Mouse (Mus musculus) small intestine, adult 2 months (tissue): ENCODE data around the gene Bag5. TPM values are rescaled to one million over a fixed set of nuclear protein-coding genes. Genes with fewer than 3 reads are reported as not detected.
A peak's percentile ranks its signal among the peaks of the same experiment; 100 is the strongest.
"Not testable (repeated sequence)": the region's sequence is repeated elsewhere in the genome, so short reads cannot be mapped to it uniquely, and the experiment has no call there.

Experiments
- H3K27ac ChIP-seq: fragments of 200-500 bp; 2 replicates; pipeline ENCODE4 v1.5.1; 2012; ENCODE audit warnings: low read depth, low read length, control low read depth, inconsistent platforms; ENCODE audit not compliant: insufficient read depth
- H3K27me3 ChIP-seq: fragments of 200-500 bp; 2 replicates; pipeline ENCODE4 v1.6.1; 2012; ENCODE audit warnings: mild to moderate bottlenecking, moderate library complexity, low read length, inconsistent platforms; ENCODE audit not compliant: control insufficient read depth, insufficient read depth
- H3K36me3 ChIP-seq: fragments of 200-500 bp; 2 replicates; pipeline ENCODE4 v1.6.1; 2012; ENCODE audit warnings: mild to moderate bottlenecking, low read length, control low read depth, inconsistent platforms; ENCODE audit not compliant: control insufficient read depth, insufficient read depth
- H3K4me1 ChIP-seq: fragments of 200-500 bp; 2 replicates; pipeline ENCODE4 v1.6.1; 2012; ENCODE audit warnings: low read length, inconsistent platforms, mixed read lengths; ENCODE audit not compliant: control insufficient read depth, insufficient read depth, insufficient read length
- H3K4me3 ChIP-seq: fragments of 200-500 bp; 2 replicates; pipeline ENCODE4 v1.5.1; 2012; ENCODE audit warnings: low read depth, mild to moderate bottlenecking, control low read depth, inconsistent platforms, low read length, moderate library complexity
- CTCF ChIP-seq: fragments of 200-500 bp; IDR thresholded peaks from 2 replicates; pipeline ENCODE4 v1.5.1; 2012; ENCODE audit warnings: low read depth, mild to moderate bottlenecking, control low read depth, inconsistent platforms, low read length, moderate library complexity, mixed read lengths; ENCODE audit not compliant: insufficient replicate concordance, insufficient read length; ENCODE audit errors: extremely low read depth
- POLR2A ChIP-seq: fragments of 200-500 bp; IDR thresholded peaks from 2 replicates; pipeline ENCODE4 v1.6.1; 2012; ENCODE audit warnings: low read depth, mild to moderate bottlenecking, control low read depth, inconsistent platforms, low read length, moderate library complexity
- WGBS: fragments of 180-500 bp; shearing (Covaris S2); methylation state at CpG from one replicate; pipeline ENCODE4 v1.1.7; 2018; 5-methylcytosine and 5-hydroxymethylcytosine counted together
- polyA plus RNA-seq: library from polyadenylated mRNA; depleted of rRNA; stranded (reverse); fragments of >200 nt; gene quantifications from 2 replicates; pipeline ENCODE4 v1.2.3, GENCODE M21; 2012

Gene Bag5
- polyA plus RNA-seq, 1 experiment = 5.5 TPM

- no peak for TF ChIP-seq POLR2A
- TF ChIP-seq CTCF = no peak
- WGBS = 46% methylated on average over 5 of the region's 5 CpGs
- H3K4me3 ChIP-seq = no peak overlapping the region
Observed at GRCm38 (mm10) chr12:111746091-111746490, 33.0 kb upstream of the Bag5 start.

GRCm38 (mm10) chr12:111745274-111745673, 32.2 kb upstream of the Bag5 start:
- no peak overlapping the region for H3K4me3 ChIP-seq
- H3K4me1 ChIP-seq = peaks cover 3% of the 10 kb centered on the region; the same call in 1 of the 2 replicates
- 69% methylated on average over 6 of the region's 6 CpGs for WGBS
- no peak for TF ChIP-seq CTCF
- no peak for TF ChIP-seq POLR2A
- H3K36me3 ChIP-seq = no peaks in the 10 kb centered on the region
- H3K27me3 ChIP-seq = no peaks in the 10 kb centered on the region
- no peak overlapping the region for H3K27ac ChIP-seq

More at GRCm38 (mm10) chr12:111746091-111746490, 33.0 kb upstream of the Bag5 start:
- H3K27ac ChIP-seq = no peak overlapping the region; the same call in 1 of the 2 replicates
- peaks cover 3% of the 10 kb centered on the region; the same call in 1 of the 2 replicates for H3K4me1 ChIP-seq
- no peaks in the 10 kb centered on the region for H3K36me3 ChIP-seq
- no peaks in the 10 kb centered on the region for H3K27me3 ChIP-seq

- H3K4me3 ChIP-seq = no peak overlapping the region
Observed at GRCm38 (mm10) chr12:111743981-111744423, 30.9 kb upstream of the Bag5 start.

GRCm38 (mm10) chr12:111743419-111743818, 30.4 kb upstream of the Bag5 start:
- no peak for TF ChIP-seq CTCF
- TF ChIP-seq POLR2A = no peak
- H3K27me3 ChIP-seq = no peaks in the 10 kb centered on the region
- no peak overlapping the region for H3K4me3 ChIP-seq
- 81% methylated on average over 2 of the region's 2 CpGs for WGBS
- peaks cover 3% of the 10 kb centered on the region; the same call in 1 of the 2 replicates for H3K4me1 ChIP-seq
- H3K27ac ChIP-seq = peak overlapping the region; percentile 17; the same call in 1 of the 2 replicates
- no peaks in the 10 kb centered on the region for H3K36me3 ChIP-seq

More at GRCm38 (mm10) chr12:111743981-111744423, 30.9 kb upstream of the Bag5 start:
- 69% methylated on average over 11 of the region's 11 CpGs for WGBS
- Histone ChIP-seq H3K4me1 (peaks cover 3% of the 10 kb centered on the region; the same call in 1 of the 2 replicates), H3K36me3 (no peaks in the 10 kb centered on the region), H3K27ac (peak overlapping the region; percentile 17; the same call in 1 of the 2 replicates), H3K27me3 (no peaks in the 10 kb centered on the region)
- TF ChIP-seq POLR2A = no peak
- no peak for TF ChIP-seq CTCF

GRCm38 (mm10) chr12:111741338-111741737, 28.3 kb upstream of the Bag5 start:
- TF ChIP-seq CTCF (no peak), POLR2A (no peak)
- WGBS = 91% methylated on average over 8 of the region's 8 CpGs
- Histone ChIP-seq H3K27me3 (no peaks in the 10 kb centered on the region), H3K36me3 (no peaks in the 10 kb centered on the region), H3K4me3 (no peak overlapping the region), H3K27ac (no peak overlapping the region), H3K4me1 (peaks cover 3% of the 10 kb centered on the region; the same call in 1 of the 2 replicates)

GRCm38 (mm10) chr12:111738754-111739153, 25.7 kb upstream of the Bag5 start:
- TF ChIP-seq CTCF (peak; percentile 39; the same call in 1 of the 2 replicates), POLR2A (no peak)
- 36% methylated on average over 3 of the region's 3 CpGs for WGBS
- H3K27ac ChIP-seq = no peak overlapping the region
- H3K4me1 ChIP-seq = no peaks in the 10 kb centered on the region; the same call in 1 of the 2 replicates
- no peaks in the 10 kb centered on the region for H3K27me3 ChIP-seq
- no peak overlapping the region for H3K4me3 ChIP-seq
- H3K36me3 ChIP-seq = no peaks in the 10 kb centered on the region

GRCm38 (mm10) chr12:111737370-111737769, 24.3 kb upstream of the Bag5 start:
- Histone ChIP-seq H3K36me3 (no peaks in the 10 kb centered on the region), H3K4me1 (peaks cover under 1% of the 10 kb centered on the region; the same call in 1 of the 2 replicates), H3K27ac (no peak overlapping the region), H3K4me3 (no peak overlapping the region), H3K27me3 (no peaks in the 10 kb centered on the region)
- TF ChIP-seq POLR2A (no peak), CTCF (no peak)
- WGBS = 81% methylated on average over 9 of the region's 9 CpGs

GRCm38 (mm10) chr12:111736676-111737075, 23.6 kb upstream of the Bag5 start:
- not testable (repeated sequence) for H3K27ac ChIP-seq, H3K36me3 ChIP-seq, H3K4me1 ChIP-seq, H3K27me3 ChIP-seq, H3K4me3 ChIP-seq
- WGBS = 76% methylated on average over 8 of the region's 8 CpGs
